In genomic region chr14:49153801-49154200, GRCm38 (mm10) we compare ENCODE assay signal across 8 mouse cellular contexts. TPM values are rescaled to one million over a fixed set of nuclear protein-coding genes. Genes with fewer than 3 reads are reported as not detected.
A peak's percentile ranks its signal among the peaks of the same experiment; 100 is the strongest.
DNase-seq lines count a peak whose midpoint lies in the region; ATAC-seq and TF ChIP-seq lines count a peak whose summit lies in the region.

No protein-coding gene starts in this region.

- no peak overlapping the region for H3K4me3 ChIP-seq in heart, adult 2 months
- H3K4me3 ChIP-seq in MEL (ENCODE audit: control insufficient read depth in 1 of 2, insufficient read depth in 1 of 2, low read depth in 2 of 2, low read length in 2 of 2): no peak overlapping the region
- H3K4me3 ChIP-seq in stomach, postnatal 0 days (ENCODE audit: low read depth, low read length): no peak overlapping the region

- TF ChIP-seq EP300 in heart, adult 2 months (IDR thresholded peaks at IDR 0.05; ENCODE audit: insufficient read depth, low read depth, low read length): no peak
- TF ChIP-seq EP300 in MEL (IDR thresholded peaks at IDR 0.05; ENCODE audit: low read depth in 1 of 2, low read length in 2 of 2): no peak
- TF ChIP-seq EP300 in stomach, postnatal 0 days (optimal IDR thresholded peaks at IDR 0.05): no peak

- TF ChIP-seq RAD21 in MEL (IDR thresholded peaks at IDR 0.05; ENCODE audit: low read depth, low read length): peak; percentile 39

- H3K36me3 ChIP-seq in heart, adult 2 months (ENCODE audit: control insufficient read depth, insufficient read depth, low read length): no peaks in the 10 kb centered on the region
- no peaks in the 10 kb centered on the region for H3K36me3 ChIP-seq in MEL (ENCODE audit: control insufficient read depth in 1 of 2, insufficient read depth in 2 of 2, low read length in 2 of 2)
- no peaks in the 10 kb centered on the region for H3K36me3 ChIP-seq in stomach, postnatal 0 days (ENCODE audit: control insufficient read depth, insufficient read depth, low read length)

- H3K27ac ChIP-seq in heart, adult 2 months: no peak overlapping the region
- no peak overlapping the region for H3K27ac ChIP-seq in MEL (ENCODE audit: control insufficient read depth, low read depth, low read length)
- H3K27ac ChIP-seq in stomach, postnatal 0 days (replicated peaks): no peak overlapping the region

- no peaks in the 10 kb centered on the region for H3K9me3 ChIP-seq in MEL (replicated peaks; ENCODE audit: insufficient read depth, low read length)
- no peaks in the 10 kb centered on the region for H3K9me3 ChIP-seq in stomach, postnatal 0 days (ENCODE audit: control insufficient read depth, low read length)

- WGBS in heart, adult 2 months: 29% methylated on average over 7 of the region's 7 CpGs
- WGBS in stomach, postnatal 0 days: 32% methylated on average over 7 of the region's 7 CpGs

- intact Hi-C loops in heart, adult 2 months (cut with DNase I): loop anchor here (10.0 kb wide), 1 partner anchor 581 kb away; no protein-coding TSS in a partner anchor

- peak; percentile 90 for TF ChIP-seq CTCF in heart, adult 2 months (IDR thresholded peaks at IDR 0.05)
- TF ChIP-seq CTCF in MEL (IDR thresholded peaks at IDR 0.05 in 2 of 3, conservative IDR thresholded peaks at IDR 0.05 in 1 of 3; ENCODE audit: control insufficient read depth in 1 of 3, insufficient read depth in 1 of 3, low read depth in 2 of 3, low read length in 3 of 3, poor library complexity in 1 of 3, severe bottlenecking in 1 of 3): peak; percentile 66 to 77 (median 71)
- peak; percentile 88 for TF ChIP-seq CTCF in stomach, postnatal 0 days (IDR thresholded peaks at IDR 0.05; ENCODE audit: low read depth)

- no peak overlapping the region for H3K9ac ChIP-seq in heart, adult 2 months (ENCODE audit: low read depth, low read length)
- H3K9ac ChIP-seq in MEL (ENCODE audit: control insufficient read depth, low read depth, low read length, poor library complexity, severe bottlenecking): no peak overlapping the region
- no peak overlapping the region for H3K9ac ChIP-seq in stomach, postnatal 0 days (ENCODE audit: low read length)

- no peak overlapping the region for H3K4me2 ChIP-seq in stomach, postnatal 0 days (replicated peaks; ENCODE audit: low read depth)

- DNase-seq in heart, adult 2 months: peak; percentile 42 to 60
- DNase-seq in heart, adult 11 months: no peak
- peak; percentile 76 for DNase-seq in MEL (ENCODE audit: low read depth, low spot score)
- DNase-seq in cerebellum, adult 11 months: peak; percentile 41
- peak; percentile 70 to 73 for DNase-seq in layer of hippocampus, postnatal 10 days (ENCODE audit: low spot score in 2 of 2)
- DNase-seq in stomach, postnatal 0 days (ENCODE audit: low spot score): peak; percentile 76

- H3K27me3 ChIP-seq in heart, adult 2 months (ENCODE audit: control insufficient read depth, insufficient read depth, low read length): no peaks in the 10 kb centered on the region
- H3K27me3 ChIP-seq in MEL (ENCODE audit: control insufficient read depth in 1 of 2, insufficient read depth in 2 of 2, low read length in 2 of 2): no peaks in the 10 kb centered on the region; a peak in 1 of 4 replicates
- no peaks in the 10 kb centered on the region for H3K27me3 ChIP-seq in stomach, postnatal 0 days (ENCODE audit: control insufficient read depth, insufficient read depth, low read length)

- no peak for TF ChIP-seq POLR2A in heart, adult 2 months (IDR thresholded peaks at IDR 0.05; ENCODE audit: insufficient read depth, low read depth, low read length)
- TF ChIP-seq POLR2A in MEL (IDR thresholded peaks at IDR 0.05; ENCODE audit: control insufficient read depth in 1 of 2, insufficient read depth in 1 of 2, low read depth in 1 of 2, low read length in 2 of 2, poor library complexity in 1 of 2): no peak

- ATAC-seq in frontal cortex, adult (ENCODE audit: low TSS enrichment): peak; percentile 79
- peak; percentile 81 for ATAC-seq in megakaryocyte-erythroid progenitor cell, adult 5-6 weeks (replicated peaks; ENCODE audit: low FRiP score, low TSS enrichment, poor library complexity, severe bottlenecking)
- ATAC-seq in stomach, postnatal 0 days (ENCODE audit: low FRiP score, low TSS enrichment): no peak

- no peaks in the 10 kb centered on the region for H3K4me1 ChIP-seq in heart, adult 2 months (ENCODE audit: control insufficient read depth, insufficient read depth, low read length)
- no peaks in the 10 kb centered on the region for H3K4me1 ChIP-seq in MEL (ENCODE audit: control insufficient read depth in 1 of 2, insufficient read depth in 2 of 2, low read length in 2 of 2)
- H3K4me1 ChIP-seq in stomach, postnatal 0 days (replicated peaks; ENCODE audit: control insufficient read depth, insufficient read depth): no peaks in the 10 kb centered on the region

- H3K79me2 ChIP-seq in heart, adult 2 months (replicated peaks; ENCODE audit: control insufficient read depth, insufficient read depth, low read length): no peaks in the 10 kb centered on the region
- H3K79me2 ChIP-seq in MEL (ENCODE audit: control insufficient read depth, insufficient read depth, low read length, poor library complexity): no peaks in the 10 kb centered on the region

TF ChIP-seq in MEL, 35 proteins besides CTCF, POLR2A, EP300 and RAD21:
- TF ChIP-seq NRF1 (IDR thresholded peaks at IDR 0.05; ENCODE audit: insufficient read depth, low read depth, low read length, poor library complexity, severe bottlenecking) (no peak), USF2 (IDR thresholded peaks at IDR 0.05; ENCODE audit: borderline replicate concordance in 1 of 2, insufficient read depth in 1 of 2, low read depth in 1 of 2, low read length in 2 of 2) (no peak), SMC3 (IDR thresholded peaks at IDR 0.05; ENCODE audit: low read depth, low read length) (peak; percentile 56), GATA1 (IDR thresholded peaks at IDR 0.05; ENCODE audit: low read depth, low read length) (peak; percentile 25; the same call in 1 of the 2 replicates), CHD2 (IDR thresholded peaks at IDR 0.05; ENCODE audit: low read length) (no peak), ELF1 (IDR thresholded peaks at IDR 0.05; ENCODE audit: low read depth, low read length) (no peak)

RNA-seq across cellular contexts. Expression of gene Naa30, which starts 18.2 kb away (rescaled TPM):
- total RNA-seq in heart, adult 2 months (2021): 10 to 100 TPM; 20.1 to 25.2 TPM
- polyA plus RNA-seq in heart, adult 2 months (2012; rRNA removed): 6.8 and 11.2 TPM in 2 replicates
- 15.9 and 16.4 TPM in 2 replicates for total RNA-seq in MEL (2012; rRNA removed)
- polyA plus RNA-seq in MEL (2012; ENCODE audit: insufficient read depth in 1 of 2, insufficient read length in 2 of 2, low read depth in 1 of 2, low replicate concordance in 2 of 2, missing spikeins in 1 of 2): 10 to 100 TPM; 18.7 to 32.6 TPM
- 10 to 100 TPM; 36.5 to 36.9 TPM for total RNA-seq in layer of hippocampus, postnatal 10 days (2021)
- total RNA-seq in megakaryocyte-erythroid progenitor cell, adult 5-6 weeks (2014; fragmentation: Nextera tagmentation): 20.3 and 28.6 TPM in 2 replicates
- total RNA-seq in megakaryocyte-erythroid progenitor cell, adult 5-6 weeks (2017): 28.0 and 47.2 TPM in 2 replicates
- 6.2 and 6.9 TPM in 2 replicates for polyA plus RNA-seq in stomach, postnatal 0 days (2015; fragmentation: Nextera tagmentation; extraction: Ambion mirVana)
